Mouse (Mus musculus) c-Kit-positive CD71-positive TER-119-positive erythroid progenitor cells, embryonic 14.5 days (primary cell): ENCODE results near the gene Plrg1.

Source experiments
- DNase-seq: peaks from one replicate; pipeline ENCODE4 v3.0.0-alpha.2; 2013; ENCODE audit warnings: low spot score

Gene Plrg1

GRCm38 (mm10) chr3:83055281-83056038 is at the start of gene Plrg1:
TSS of gene Plrg1 (plus strand) at chr3:83055522.
- DNase-seq = peak; percentile 96

- DNase-seq = no peak
Observed at GRCm38 (mm10) chr3:83007557-83007956, 47.8 kb upstream of the Plrg1 start, which contains the start of gene Fgg. TSS of gene Fgg (plus strand) at chr3:83007724.

GRCm38 (mm10) chr3:83010291-83010690 is 45.0 kb upstream of the Plrg1 start:
- DNase-seq = no peak

- DNase-seq = no peak
Observed at GRCm38 (mm10) chr3:83011136-83011535, 44.2 kb upstream of the Plrg1 start.

GRCm38 (mm10) chr3:83011565-83011964 is 43.8 kb upstream of the Plrg1 start:
- no peak for DNase-seq

GRCm38 (mm10) chr3:83012636-83013035 is 42.7 kb upstream of the Plrg1 start:
- no peak for DNase-seq

- no peak for DNase-seq
Observed at GRCm38 (mm10) chr3:83013951-83014350, 41.4 kb upstream of the Plrg1 start.

- no peak for DNase-seq
Observed at GRCm38 (mm10) chr3:83016236-83016635, 39.1 kb upstream of the Plrg1 start.

GRCm38 (mm10) chr3:83020387-83020786 is 34.9 kb upstream of the Plrg1 start:
- no peak for DNase-seq

GRCm38 (mm10) chr3:83021176-83021575 is 34.1 kb upstream of the Plrg1 start:
- no peak for DNase-seq

GRCm38 (mm10) chr3:83025036-83025435 is 30.3 kb upstream of the Plrg1 start:
- no peak for DNase-seq

- no peak for DNase-seq
Observed at GRCm38 (mm10) chr3:83025475-83026301, 29.6 kb upstream of the Plrg1 start, which contains the start of gene Fga. TSS of gene Fga (plus strand) at chr3:83026076.

- DNase-seq = no peak
Observed at GRCm38 (mm10) chr3:83027546-83028251, 27.6 kb upstream of the Plrg1 start.

- DNase-seq = no peak
Observed at GRCm38 (mm10) chr3:83030331-83030730, 25.0 kb upstream of the Plrg1 start.

GRCm38 (mm10) chr3:83032746-83033308 is 22.5 kb upstream of the Plrg1 start:
- DNase-seq = no peak

GRCm38 (mm10) chr3:83033801-83034200 is 21.5 kb upstream of the Plrg1 start:
- no peak for DNase-seq

GRCm38 (mm10) chr3:83038865-83039264 is 16.5 kb upstream of the Plrg1 start:
- DNase-seq = no peak

- DNase-seq = no peak
Observed at GRCm38 (mm10) chr3:83039666-83040065, 15.7 kb upstream of the Plrg1 start.

GRCm38 (mm10) chr3:83042451-83042850 is 12.9 kb upstream of the Plrg1 start:
- DNase-seq = no peak

GRCm38 (mm10) chr3:83046649-83047048 is 8.7 kb upstream of the Plrg1 start:
- no peak for DNase-seq

- no peak for DNase-seq
Observed at GRCm38 (mm10) chr3:83049680-83050079, 5.6 kb upstream of the Plrg1 start, which contains the start of gene Fgb. TSS of gene Fgb (minus strand) at chr3:83049863.

- no peak for DNase-seq
Observed at GRCm38 (mm10) chr3:83050661-83051060, 4.7 kb upstream of the Plrg1 start.
